Mouse (Mus musculus) liver, adult 2 months (tissue): ENCODE data around the gene Plcl1. TPM values are rescaled to one million over a fixed set of nuclear protein-coding genes. Genes with fewer than 3 reads are reported as not detected.

Experiments used
- DNase-seq: peaks from one replicate; pipeline ENCODE4 v3.0.0-alpha.2; 2011; ENCODE audit warnings: low read depth, low spot score; ENCODE audit errors: extremely low read depth
- H3K27ac ChIP-seq: fragments of 200-500 bp; replicated peaks from 2 replicates; pipeline ENCODE4 v1.5.1; 2012; ENCODE audit warnings: low read depth, mild to moderate bottlenecking, control low read depth, inconsistent platforms, low read length; ENCODE audit not compliant: insufficient read depth
- H3K27me3 ChIP-seq: fragments of 200-500 bp; 2 replicates; pipeline ENCODE4 v1.6.1; 2012; ENCODE audit warnings: mild to moderate bottlenecking, moderate library complexity, low read length, inconsistent platforms; ENCODE audit not compliant: control insufficient read depth, insufficient read depth
- H3K36me3 ChIP-seq: fragments of 200-500 bp; 2 replicates; pipeline ENCODE4 v1.6.1; 2012; ENCODE audit warnings: low read length, inconsistent platforms; ENCODE audit not compliant: control insufficient read depth, insufficient read depth
- H3K4me1 ChIP-seq: fragments of 200-500 bp; 2 replicates; pipeline ENCODE4 v1.6.1; 2011; ENCODE audit warnings: low read length; ENCODE audit not compliant: control insufficient read depth, insufficient read depth
- H3K4me3 ChIP-seq: fragments of 200-500 bp; 2 replicates; pipeline ENCODE4 v1.5.1; 2011; ENCODE audit warnings: low read depth, mild to moderate bottlenecking, control low read depth, low read length, moderate library complexity; ENCODE audit not compliant: insufficient read depth
- H3K79me2 ChIP-seq: fragments of 200-500 bp; 2 replicates; pipeline ENCODE4 v1.6.1; 2012; ENCODE audit warnings: inconsistent platforms, mild to moderate bottlenecking, low read length, moderate library complexity; ENCODE audit not compliant: control insufficient read depth, insufficient read depth
- H3K9ac ChIP-seq: fragments of 200-500 bp; 2 replicates; pipeline ENCODE4 v1.6.1; 2012; ENCODE audit warnings: low read depth, mild to moderate bottlenecking, control low read depth, inconsistent platforms, low read length
- CTCF ChIP-seq: fragments of 200-500 bp; IDR thresholded peaks from 2 replicates; pipeline ENCODE4 v1.5.1; 2011; ENCODE audit warnings: low read depth, low read length, control low read depth
- POLR2A ChIP-seq: fragments of 200-500 bp; IDR thresholded peaks from 2 replicates; pipeline ENCODE4 v1.6.1; 2011; ENCODE audit warnings: low read length, control low read depth; ENCODE audit not compliant: insufficient read depth; ENCODE audit errors: extremely low read depth
- WGBS: fragments of 180-500 bp; shearing (Covaris S2); methylation state at CpG from one replicate; pipeline ENCODE4 v1.1.7; 2018; 5-methylcytosine and 5-hydroxymethylcytosine counted together
- polyA plus RNA-seq: library from polyadenylated mRNA; depleted of rRNA; stranded (reverse); fragments of >200 nt; gene quantifications from 2 replicates; pipeline ENCODE4 v1.2.3, GENCODE M21; 2012
- total RNA-seq: library from RNA; depleted of rRNA; stranded (reverse); fragments of >200 nt; gene quantifications from 2 replicates; pipeline ENCODE4 v1.2.3, GENCODE M21; 2014

Plcl1 gene
- total and polyA plus RNA-seq, 2 experiments: 0.09 to 0.65 TPM

- no peak overlapping the region for H3K4me3 ChIP-seq
- 100% methylated on average over 2 of the region's 2 CpGs for WGBS
- TF ChIP-seq POLR2A (no peak), CTCF (no peak)
- no peak for DNase-seq
- H3K9ac ChIP-seq: no peak overlapping the region
- H3K4me1 ChIP-seq: no peaks in the 10 kb centered on the region
- H3K79me2 ChIP-seq: no peaks in the 10 kb centered on the region
- no peaks in the 10 kb centered on the region for H3K27me3 ChIP-seq
- H3K36me3 ChIP-seq: no peaks in the 10 kb centered on the region
- no peak overlapping the region for H3K27ac ChIP-seq
These were observed 212.1 kb downstream of the Plcl1 start for GRCm38 (mm10) chr1:55617857-55618256.

- TF ChIP-seq POLR2A: no peak
- TF ChIP-seq CTCF: no peak
- DNase-seq: no peak
These were observed 213.0 kb downstream of the Plcl1 start for GRCm38 (mm10) chr1:55618617-55619286.

GRCm38 (mm10) chr1:55631496-55631895 is 225.8 kb downstream of the Plcl1 start:
- Histone ChIP-seq H3K27ac (no peak overlapping the region), H3K27me3 (no peaks in the 10 kb centered on the region), H3K4me1 (no peaks in the 10 kb centered on the region), H3K9ac (no peak overlapping the region), H3K79me2 (no peaks in the 10 kb centered on the region), H3K4me3 (no peak overlapping the region), H3K36me3 (no peaks in the 10 kb centered on the region)
- no peak for DNase-seq
- WGBS: 42% methylated on average over 1 of the region's 1 CpGs
- TF ChIP-seq CTCF (no peak), POLR2A (no peak)

More at GRCm38 (mm10) chr1:55618617-55619286, 213.0 kb downstream of the Plcl1 start:
- H3K36me3 ChIP-seq: no peaks in the 10 kb centered on the region
- WGBS: 72% methylated on average over 7 of the region's 7 CpGs
- no peaks in the 10 kb centered on the region for H3K4me1 ChIP-seq
- no peak overlapping the region for H3K4me3 ChIP-seq
- H3K27ac ChIP-seq: no peak overlapping the region
- no peaks in the 10 kb centered on the region for H3K27me3 ChIP-seq
- no peaks in the 10 kb centered on the region for H3K79me2 ChIP-seq
- H3K9ac ChIP-seq: no peak overlapping the region

- no peak overlapping the region for H3K9ac ChIP-seq
- no peaks in the 10 kb centered on the region for H3K36me3 ChIP-seq
- WGBS: 77% methylated on average over 2 of the region's 2 CpGs
These were observed 226.3 kb downstream of the Plcl1 start for GRCm38 (mm10) chr1:55632024-55632423.

GRCm38 (mm10) chr1:55633326-55633725 is 227.6 kb downstream of the Plcl1 start:
- Histone ChIP-seq H3K4me1 (no peaks in the 10 kb centered on the region), H3K36me3 (no peaks in the 10 kb centered on the region), H3K27me3 (no peaks in the 10 kb centered on the region), H3K9ac (no peak overlapping the region), H3K79me2 (no peaks in the 10 kb centered on the region), H3K27ac (no peak overlapping the region), H3K4me3 (no peak overlapping the region)
- TF ChIP-seq POLR2A: no peak
- no peak for TF ChIP-seq CTCF
- WGBS: 90% methylated on average over 4 of the region's 4 CpGs
- no peak for DNase-seq

More at GRCm38 (mm10) chr1:55632024-55632423, 226.3 kb downstream of the Plcl1 start:
- H3K27me3 ChIP-seq: no peaks in the 10 kb centered on the region
- H3K4me1 ChIP-seq: no peaks in the 10 kb centered on the region
- no peaks in the 10 kb centered on the region for H3K79me2 ChIP-seq
- H3K4me3 ChIP-seq: no peak overlapping the region
- no peak for DNase-seq
- TF ChIP-seq CTCF (no peak), POLR2A (no peak)
- no peak overlapping the region for H3K27ac ChIP-seq

GRCm38 (mm10) chr1:55659518-55660210 is 253.9 kb downstream of the Plcl1 start:
- H3K9ac ChIP-seq: no peak overlapping the region
- 71% methylated on average over 8 of the region's 8 CpGs for WGBS
- H3K4me1 ChIP-seq: no peaks in the 10 kb centered on the region

More at GRCm38 (mm10) chr1:55659518-55660210, 253.9 kb downstream of the Plcl1 start:
- Histone ChIP-seq H3K79me2 (0 out of 2 replicates have a peak, but pooled peaks cover 2% of the 10 kb centered on the region), H3K36me3 (no peaks in the 10 kb centered on the region), H3K27me3 (no peaks in the 10 kb centered on the region), H3K27ac (no peak overlapping the region), H3K4me3 (no peak overlapping the region)
- no peak for TF ChIP-seq POLR2A
- DNase-seq: no peak
